Mouse (Mus musculus): ENCODE results near the gene Dmbt1.
"Not testable (repeated sequence)": the region's sequence is repeated elsewhere in the genome, so short reads cannot be mapped to it uniquely, and the experiment has no call there.

Gene Dmbt1

DNA sequence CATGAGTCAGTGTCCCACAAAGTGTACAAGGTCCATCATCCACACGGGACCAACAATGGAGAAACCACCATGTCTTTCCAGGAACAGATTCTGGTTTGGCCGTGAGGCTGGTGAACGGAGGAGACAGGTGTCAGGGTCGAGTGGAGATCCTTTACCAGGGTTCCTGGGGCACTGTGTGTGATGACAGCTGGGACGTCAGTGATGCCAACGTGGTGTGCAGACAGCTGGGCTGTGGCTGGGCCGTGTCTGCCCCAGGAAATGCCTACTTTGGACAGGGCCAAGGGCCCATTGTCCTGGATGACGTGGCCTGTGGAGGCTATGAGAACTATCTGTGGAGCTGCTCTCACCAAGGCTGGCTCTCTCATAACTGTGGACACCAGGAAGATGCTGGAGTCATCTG, 18.0 kb downstream of the Dmbt1 start:
- not testable (repeated sequence) for DNase-seq (ENCODE audit: low read depth, low spot score)

DNA sequence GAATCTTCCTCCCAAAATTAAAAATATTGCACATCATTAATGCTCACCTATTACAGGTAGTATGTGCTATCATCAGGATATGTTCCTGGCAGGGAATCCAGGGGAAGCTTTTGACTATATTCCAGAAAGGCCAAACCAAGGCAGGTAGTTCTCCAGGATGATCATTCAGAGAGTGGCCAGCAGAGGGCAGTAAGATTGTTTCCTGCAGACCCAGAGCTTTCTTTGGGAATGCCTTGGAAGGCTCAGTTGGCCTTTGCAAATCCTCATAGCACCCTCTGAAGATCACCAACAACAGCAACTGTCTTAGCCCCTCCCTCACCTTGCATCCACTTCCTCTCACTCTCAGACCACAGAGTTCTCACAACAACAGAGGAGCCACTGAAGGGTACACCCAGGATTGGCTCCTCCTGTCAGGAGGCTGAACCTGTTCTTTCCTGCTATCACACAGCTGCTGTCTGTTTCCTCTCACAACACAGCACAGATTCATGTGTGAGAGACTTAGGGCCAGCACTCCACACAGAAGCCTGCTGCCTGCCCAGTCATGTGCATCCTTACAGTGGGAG, 23.0 kb downstream of the Dmbt1 start:
- peak; percentile 47 for DNase-seq (ENCODE audit: low read depth, low spot score)

DNA sequence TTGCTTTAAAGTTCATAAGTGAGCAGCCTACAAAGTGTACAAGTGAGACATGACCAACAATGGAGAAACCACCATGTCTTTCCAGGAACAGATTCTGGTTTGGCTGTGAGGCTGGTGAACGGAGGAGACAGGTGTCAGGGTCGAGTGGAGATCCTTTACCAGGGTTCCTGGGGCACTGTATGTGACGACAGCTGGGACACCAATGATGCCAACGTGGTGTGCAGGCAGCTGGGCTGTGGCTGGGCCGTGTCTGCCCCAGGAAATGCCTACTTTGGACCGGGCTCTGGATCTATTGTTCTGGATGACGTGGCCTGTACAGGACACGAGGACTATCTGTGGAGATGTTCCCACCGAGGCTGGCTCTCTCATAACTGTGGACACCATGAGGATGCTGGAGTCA, 26.1 kb downstream of the Dmbt1 start:
- DNase-seq (ENCODE audit: low read depth, low spot score) = not testable (repeated sequence)

DNA sequence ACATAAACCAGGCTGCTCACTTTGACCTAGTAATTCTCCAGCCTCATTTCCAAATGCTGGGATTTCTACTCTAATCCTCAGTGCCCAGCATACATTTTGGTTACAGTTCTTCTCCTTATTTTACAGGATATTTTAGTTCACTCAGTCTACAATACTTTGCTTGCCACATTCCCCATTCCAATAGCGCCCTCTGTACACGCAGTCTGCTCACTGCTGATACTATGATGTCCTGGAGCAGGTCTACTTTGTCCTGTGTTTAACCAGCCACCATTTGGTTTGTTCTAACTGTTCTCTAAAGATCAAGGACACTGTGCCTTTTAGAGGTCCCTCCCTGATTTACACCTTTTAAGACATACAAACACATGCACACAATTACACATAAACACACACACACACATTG, 28.0 kb downstream of the Dmbt1 start:
- DNase-seq (ENCODE audit: low read depth, low spot score) = peak; percentile 48

DNA sequence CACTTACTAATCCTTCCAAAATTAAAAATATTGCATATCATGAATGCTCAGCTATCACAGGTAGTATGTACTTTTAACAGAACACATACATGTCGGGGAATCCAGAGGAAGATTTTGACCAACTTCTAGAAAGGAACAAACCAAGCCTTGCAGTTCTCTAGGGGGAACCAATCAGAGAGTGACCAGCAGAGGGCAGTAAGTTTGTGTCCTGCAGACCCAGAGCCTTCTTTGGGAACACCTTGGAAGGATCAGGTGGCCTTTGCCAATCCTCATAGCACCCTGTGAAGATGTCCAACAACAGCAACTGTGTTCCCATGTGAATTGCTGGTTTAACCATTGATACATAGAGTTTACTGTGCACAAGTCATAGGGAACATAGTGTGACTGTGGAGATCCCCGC, 30.7 kb downstream of the Dmbt1 start:
- DNase-seq (ENCODE audit: low read depth, low spot score) = peak; percentile 6

DNA sequence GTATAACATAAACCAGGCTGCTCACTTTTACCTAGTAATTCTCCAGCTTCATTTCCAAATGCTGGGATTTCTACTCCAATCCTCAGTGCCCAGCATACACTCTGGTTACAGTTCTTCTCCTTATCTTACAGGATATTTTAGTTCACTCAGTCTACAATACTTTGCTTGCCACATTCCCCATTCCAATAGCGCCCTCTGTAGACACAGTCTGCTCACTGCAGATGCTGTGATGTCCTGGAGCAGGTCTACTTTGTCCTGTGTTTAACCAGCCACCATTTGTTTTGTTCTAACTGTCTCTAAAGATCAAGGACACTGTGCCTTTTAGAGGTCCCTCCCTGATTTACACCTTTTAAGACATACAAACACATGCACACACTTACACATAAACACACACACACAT, 36.3 kb downstream of the Dmbt1 start:
- DNase-seq (ENCODE audit: low read depth, low spot score) = peak; percentile 29

DNA sequence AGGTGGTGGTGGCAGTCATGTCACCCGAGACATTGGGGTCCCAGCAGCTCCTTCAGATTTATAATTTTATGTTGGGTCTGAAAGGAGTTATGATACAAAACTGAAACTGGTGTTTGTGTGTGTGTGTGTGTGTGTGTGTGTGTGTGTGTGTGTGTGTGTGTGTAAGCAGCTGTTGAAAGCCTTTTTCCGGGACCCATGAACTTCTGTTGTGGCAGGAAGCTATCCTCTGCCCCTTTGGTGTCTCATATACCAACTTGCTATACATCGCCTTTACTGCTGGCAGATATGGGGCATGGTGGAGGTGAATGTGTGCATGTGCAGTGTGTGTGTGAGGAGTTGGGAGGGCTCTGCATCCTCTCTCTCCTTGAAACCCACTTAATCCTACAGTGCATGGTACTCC, 41.6 kb downstream of the Dmbt1 start:
- not testable (repeated sequence) for DNase-seq (ENCODE audit: low read depth, low spot score)

DNA sequence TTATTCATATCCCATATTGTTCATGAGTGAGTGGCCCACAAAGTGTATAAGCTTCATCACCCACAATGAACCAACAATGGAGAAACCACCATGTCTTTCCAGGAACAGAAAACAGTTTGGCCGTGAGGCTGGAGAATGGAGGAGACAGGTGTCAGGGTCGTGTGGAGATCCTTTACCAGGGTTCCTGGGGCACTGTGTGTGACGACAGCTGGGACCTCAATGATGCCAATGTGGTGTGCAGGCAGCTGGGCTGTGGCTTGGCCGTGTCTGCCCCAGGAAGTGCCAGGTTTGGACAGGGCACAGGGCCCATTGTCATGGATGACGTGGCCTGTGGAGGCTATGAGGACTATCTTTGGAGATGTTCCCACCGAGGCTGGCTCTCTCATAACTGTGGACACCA, 42.2 kb downstream of the Dmbt1 start:
- not testable (repeated sequence) for DNase-seq (ENCODE audit: low read depth, low spot score)

DNA sequence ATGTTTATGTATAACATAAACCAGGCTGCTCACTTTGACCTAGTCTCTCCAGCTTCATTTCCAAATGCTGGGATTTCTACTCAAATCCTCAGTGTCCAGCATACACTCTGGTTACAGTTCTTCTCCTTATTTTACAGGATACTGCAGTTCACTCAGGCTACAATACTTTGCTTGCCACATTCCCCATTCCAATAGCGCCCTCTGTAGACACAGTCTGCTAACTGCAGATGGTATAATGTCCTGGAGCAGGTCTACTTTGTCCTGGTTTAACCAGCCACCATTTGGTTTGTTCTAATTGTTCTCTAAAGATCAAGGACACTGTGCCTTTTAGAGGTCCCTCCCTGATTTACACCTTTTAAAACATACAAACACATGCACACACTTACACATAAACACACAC, 44.1 kb downstream of the Dmbt1 start:
- DNase-seq (ENCODE audit: low read depth, low spot score) = peak; percentile 55

DNA sequence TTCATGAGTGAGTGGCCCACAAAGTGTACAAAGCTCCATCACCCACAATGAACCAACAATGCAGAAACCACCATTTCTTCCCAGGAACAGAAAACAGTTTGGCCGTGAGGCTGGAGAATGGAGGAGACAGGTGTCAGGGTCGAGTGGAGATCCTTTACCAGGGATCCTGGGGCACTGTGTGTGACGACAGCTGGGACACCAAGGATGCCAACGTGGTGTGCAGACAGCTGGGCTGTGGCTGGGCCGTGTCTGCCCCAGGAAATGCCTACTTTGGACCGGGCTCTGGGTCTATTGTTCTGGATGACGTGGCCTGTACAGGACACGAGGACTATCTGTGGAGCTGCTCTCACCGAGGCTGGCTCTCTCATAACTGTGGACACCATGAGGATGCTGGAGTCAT, 50.5 kb downstream of the Dmbt1 start:
- DNase-seq (ENCODE audit: low read depth, low spot score) = not testable (repeated sequence)

DNA sequence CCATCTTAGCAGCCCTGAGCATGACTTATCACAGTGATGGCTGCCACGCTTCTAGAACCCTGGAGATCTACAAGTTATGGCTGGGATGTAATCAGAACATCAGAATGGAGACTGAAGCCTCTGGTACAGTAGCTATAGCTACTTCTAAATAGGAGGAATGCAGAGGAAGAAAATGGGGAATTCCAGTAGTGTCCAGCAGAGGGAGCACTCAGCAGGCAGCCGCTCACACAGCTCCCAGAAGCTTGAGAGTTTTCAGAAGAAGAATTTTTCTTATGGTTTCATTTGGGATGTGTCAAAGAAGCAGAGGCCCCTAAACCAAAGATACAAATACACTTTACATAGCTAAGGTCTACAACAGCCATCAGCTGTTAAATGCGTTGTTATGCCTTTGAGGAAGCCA, 80.6 kb downstream of the Dmbt1 start:
- DNase-seq (ENCODE audit: low read depth, low spot score) = peak; percentile 79

DNA sequence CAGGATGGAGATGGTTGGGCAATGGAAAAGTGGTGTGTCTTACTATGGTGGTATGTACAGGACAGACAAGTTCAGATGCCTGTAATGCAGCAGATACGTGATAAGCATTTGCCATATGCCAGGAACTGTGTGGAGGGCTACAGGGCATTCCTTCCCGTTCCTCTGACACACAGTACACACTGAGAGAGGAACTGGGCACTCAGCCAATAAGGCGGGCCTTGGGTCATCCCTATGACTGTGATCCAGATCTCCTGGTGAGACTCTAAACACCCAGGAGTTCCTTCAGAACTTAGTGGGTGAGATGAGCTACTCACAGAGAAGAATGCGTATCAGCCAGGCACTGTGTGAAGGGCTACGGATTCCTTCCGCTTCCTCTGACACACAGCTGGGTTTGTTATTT, 81.8 kb downstream of the Dmbt1 start:
- DNase-seq (ENCODE audit: low read depth, low spot score) = peak; percentile 28

DNA sequence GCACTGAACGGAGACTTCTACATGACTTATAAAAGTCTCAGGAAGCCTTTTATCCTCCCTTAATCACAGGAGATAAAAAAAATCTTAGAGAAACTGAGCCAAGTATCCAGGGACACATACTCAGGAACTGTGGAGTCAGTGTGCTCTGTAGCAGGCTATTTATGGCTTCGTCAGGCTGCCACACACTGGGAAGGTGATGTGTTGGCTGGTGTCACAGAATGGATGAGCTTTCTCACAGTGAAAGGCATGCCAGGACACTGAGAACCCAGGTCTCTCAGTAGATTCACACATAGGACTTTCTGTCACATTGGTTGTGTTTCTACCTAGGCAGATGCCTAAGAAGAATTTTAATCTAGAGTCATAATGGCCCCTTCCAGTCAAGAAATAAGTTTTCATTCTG, 82.6 kb downstream of the Dmbt1 start:
- no peak for DNase-seq (ENCODE audit: low read depth, low spot score)

DNA sequence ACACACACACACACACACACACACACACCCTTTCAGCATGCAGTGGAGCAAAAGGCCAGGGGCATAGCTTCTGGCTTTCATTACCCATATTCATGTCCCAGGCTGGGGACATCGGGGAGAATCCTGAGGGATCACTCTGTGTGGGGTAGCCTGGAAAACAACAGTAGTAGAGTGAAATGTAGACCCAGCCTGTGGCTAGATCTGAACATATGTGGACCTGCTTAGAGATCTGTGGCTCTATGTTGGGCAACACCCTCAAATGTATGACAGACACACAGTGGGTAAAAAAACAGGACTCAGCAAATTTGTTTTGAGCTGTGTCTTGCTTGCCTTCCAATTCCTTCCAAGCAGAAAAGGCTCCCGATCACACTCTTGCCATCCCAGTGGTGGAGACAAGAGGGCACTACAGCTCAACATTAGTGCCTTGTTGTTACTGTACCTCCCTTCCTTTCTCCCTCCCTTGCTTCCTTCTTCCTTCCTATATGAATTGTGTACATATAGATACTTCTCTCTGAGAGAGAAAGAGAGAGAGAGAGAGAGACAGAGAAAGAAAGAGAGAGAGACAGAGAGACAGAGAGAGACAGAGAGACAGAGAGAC, 90.5 kb downstream of the Dmbt1 start:
- DNase-seq (ENCODE audit: low read depth, low spot score) = no peak

DNA sequence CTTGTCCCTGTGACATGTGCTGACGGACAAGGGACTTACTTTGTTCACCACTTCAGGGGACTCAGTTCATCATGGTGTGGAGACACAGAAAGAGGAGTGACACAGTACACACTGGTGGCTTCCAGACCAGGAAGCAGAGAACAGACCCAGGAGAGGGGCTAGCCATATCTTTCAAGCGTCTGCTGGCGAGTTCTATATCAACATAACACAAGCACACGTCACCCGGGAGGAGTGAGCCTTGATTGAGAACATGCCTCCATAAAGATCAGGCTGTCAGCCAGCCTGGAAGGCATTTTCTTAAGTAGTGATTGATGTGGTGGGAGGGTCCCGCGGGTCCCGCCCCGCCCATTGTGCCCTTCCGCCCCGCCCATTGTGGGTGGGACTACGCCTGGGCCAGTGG, 98.2 kb downstream of the Dmbt1 start:
- no peak for DNase-seq (ENCODE audit: low read depth, low spot score)

DNA sequence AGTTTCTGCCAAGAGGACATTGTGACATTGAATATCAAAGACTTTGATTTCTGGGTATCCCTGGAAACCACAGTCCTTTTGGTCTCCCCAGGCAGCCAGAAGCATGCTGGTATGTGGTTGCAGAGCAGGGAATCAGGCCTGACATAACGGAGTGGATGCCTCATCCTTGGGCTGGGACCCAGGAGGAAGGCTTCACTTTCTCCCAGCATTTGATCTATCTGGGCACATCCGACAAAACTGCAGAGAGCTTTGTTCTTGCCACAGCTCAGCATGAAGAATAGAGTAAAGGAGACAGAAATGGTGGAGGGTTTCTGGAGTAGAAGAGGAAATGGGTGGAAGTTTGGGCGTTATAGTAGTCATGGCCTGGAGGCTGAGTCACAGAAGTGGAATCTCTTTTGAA, 101.3 kb downstream of the Dmbt1 start:
- DNase-seq (ENCODE audit: low read depth, low spot score) = peak; percentile 43

DNA sequence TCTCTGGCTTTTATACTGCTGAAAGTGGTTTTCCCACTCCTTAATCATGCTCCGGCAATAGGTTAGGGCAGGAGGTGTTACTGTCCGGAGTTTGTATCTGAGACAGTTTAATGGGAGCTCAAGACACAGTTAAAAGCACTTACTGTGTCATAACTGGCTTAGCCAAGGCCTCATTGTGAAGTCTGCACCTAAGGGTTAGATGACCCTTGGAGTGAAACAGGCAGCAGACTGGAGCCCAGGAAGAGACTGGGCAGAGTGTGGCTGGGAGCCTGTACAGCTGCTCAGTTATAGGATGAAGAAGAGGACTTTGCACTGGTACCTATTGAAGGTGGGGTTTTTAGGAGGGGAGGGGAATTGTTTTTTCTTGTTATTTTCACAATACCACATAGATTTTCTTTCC, 114.4 kb downstream of the Dmbt1 start, which contains the start of gene 4933402N03Rik:
TSS of gene 4933402N03Rik (minus strand) at position 101 of the 400 bp plus-strand sequence.
- DNase-seq (ENCODE audit: low read depth, low spot score) = no peak

DNA sequence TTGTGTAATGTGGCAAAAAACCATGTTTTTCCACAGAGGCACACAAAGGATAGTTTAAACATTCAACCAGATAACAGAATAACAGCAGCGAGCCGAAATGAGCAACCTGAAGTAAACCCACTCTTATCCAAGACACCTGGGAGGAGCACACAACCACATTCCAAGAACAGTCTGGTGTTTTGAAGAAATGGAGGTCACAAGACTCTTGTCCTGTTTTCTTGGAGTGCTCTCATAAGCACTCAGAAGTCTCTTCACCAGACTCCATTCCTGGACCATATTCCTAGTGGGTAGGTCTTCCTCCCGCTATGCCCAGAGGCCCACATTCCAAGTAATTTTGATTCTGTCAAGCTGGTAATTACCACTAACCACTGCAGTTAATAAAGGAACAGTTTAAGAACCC, 118.3 kb downstream of the Dmbt1 start:
- no peak for DNase-seq (ENCODE audit: low read depth, low spot score)

DNA sequence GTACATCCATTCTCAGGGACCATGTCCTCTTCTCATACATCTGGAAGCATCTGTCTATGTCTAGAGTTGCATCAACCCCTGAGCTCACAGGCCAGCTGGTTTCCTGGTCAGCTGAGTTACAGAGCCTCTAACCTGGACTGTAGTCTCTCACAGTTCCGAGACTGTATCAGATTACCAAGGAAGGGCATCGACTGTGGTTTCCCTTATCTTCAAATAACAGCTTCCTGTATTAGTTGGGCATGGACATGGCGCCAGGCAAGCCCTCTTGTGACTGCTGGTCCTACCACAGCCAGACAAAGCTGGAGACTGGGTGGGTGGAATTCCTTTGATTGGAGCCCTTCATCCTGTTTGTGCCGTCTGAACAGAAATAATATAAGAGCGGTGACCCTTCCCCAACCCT, 121.2 kb downstream of the Dmbt1 start:
- DNase-seq (ENCODE audit: low read depth, low spot score) = peak; percentile 6

DNA sequence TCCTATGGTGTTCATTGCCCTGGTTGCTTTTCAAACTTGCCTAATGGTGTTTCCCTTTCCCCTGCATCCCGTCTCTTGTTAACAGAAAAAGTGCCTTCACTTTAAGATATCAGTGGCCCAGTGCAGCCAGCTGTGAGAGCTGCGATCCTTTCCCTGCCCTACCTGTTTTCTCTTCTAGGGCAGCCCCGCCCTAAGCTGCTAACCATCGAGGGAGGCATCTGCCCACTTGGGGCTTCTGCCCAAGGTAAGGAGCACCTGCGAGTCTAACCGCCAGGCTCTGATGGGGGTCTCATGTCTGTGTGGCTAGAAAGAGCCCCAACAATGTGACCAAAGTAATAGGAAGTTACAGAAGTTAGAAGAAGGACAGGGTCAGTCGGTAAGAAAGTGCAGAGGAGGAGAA, 130.4 kb downstream of the Dmbt1 start:
- DNase-seq (ENCODE audit: low read depth, low spot score) = no peak

DNA sequence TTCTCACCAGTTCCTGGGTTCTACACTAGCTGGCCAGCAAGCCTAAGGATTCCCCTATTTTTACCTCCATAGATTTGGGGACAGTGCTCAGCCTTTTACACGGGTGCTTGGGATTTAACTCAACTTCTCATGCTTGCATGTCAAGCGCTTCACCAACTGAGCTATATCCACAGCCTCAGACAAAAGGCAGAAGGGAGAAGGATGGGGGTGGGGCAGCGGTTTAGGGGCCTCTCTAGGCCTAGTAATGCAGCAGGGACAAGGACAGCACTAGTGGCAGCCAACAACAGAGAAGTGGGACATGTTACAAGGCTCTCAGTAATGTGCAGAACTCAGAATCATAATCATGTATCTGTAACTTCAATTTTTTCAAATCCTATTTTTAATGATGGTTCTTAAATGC, 135.9 kb downstream of the Dmbt1 start:
- no peak for DNase-seq (ENCODE audit: low read depth, low spot score)

DNA sequence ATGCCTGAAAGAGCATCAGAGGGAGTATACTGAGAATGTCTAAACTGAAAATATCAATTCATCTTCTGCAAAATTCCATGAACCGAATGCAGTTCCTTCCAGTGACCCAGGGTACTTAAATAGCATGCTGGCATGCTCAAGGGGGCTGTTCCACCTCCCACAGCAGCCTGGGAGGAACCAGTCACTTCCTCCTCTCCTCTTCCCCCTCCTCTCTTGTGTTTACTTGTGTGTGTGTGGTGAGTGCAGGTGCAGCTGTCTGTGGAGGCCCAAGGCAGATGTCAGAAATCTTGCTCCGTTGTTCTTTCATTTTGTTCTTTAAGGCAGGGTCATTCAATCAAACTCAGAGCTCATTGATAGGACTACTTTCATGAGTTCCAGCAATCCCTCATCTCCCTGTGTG, 137.2 kb downstream of the Dmbt1 start:
- DNase-seq (ENCODE audit: low read depth, low spot score) = no peak

All from 3T3-L1 (cell line).